Mouse (Mus musculus): ENCODE measurements around the gene Olfr222.
A peak's percentile ranks its signal among the peaks of the same experiment; 100 is the strongest.
"Not testable (repeated sequence)": the region's sequence is repeated elsewhere in the genome, so short reads cannot be mapped to it uniquely, and the experiment has no call there.

Gene Olfr222

GRCm38 (mm10) chr11:59576135-59576534, at the start of gene Olfr222:
TSS of gene Olfr222 (minus strand) at chr11:59576235.
- not testable (repeated sequence) for DNase-seq (ENCODE audit: low read depth, low spot score)

DNA sequence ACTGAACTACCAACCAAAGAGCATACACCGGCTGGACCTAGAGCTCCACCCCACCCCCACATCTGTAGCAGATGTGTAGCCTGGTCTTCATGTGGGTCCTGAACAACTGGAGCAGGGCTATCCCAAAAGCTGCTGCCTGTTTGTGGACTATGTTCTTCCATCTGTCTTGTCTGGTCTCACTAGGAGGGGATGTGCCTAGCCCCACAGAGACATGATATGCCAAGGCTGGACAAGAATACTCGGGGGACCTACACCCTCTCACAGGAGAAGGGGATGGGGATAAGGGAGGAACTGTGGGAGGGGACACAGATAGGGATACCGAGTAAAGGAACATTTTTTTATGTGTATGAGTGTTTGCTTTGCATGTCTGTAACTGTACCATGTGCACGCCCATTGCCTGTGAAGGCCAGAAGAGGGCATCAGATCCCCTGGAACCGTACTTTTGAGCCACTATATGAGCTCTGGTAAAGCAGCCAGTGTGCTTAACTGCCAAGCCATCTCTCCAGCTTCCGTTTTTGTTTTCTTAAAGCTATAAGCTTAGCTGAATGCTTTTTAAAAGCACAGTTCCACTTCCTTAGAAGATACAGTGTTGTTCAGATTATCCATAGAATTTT, 48.1 kb upstream of the Olfr222 start:
- DNase-seq (ENCODE audit: low read depth, low spot score): peak; percentile 38

DNA sequence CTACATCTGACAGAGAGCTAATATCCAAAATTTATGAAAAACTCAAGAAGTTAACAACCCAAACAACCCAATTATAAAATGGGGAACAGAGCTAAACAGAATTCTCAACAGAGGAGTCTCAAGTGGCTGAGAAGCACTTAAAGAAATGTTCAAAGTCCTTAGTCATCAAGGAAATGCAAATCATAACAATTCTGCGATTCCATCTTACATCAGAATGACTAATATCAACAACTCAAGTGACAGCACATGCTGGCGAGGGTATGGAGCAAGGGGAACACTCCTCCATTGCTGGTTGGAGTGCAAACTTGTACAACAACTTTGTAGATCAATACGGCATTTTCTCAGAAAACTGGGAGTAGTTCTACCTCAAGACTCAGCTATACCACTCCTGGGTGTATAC, 46.2 kb upstream of the Olfr222 start:
- no peak for DNase-seq (ENCODE audit: low read depth, low spot score)

DNA sequence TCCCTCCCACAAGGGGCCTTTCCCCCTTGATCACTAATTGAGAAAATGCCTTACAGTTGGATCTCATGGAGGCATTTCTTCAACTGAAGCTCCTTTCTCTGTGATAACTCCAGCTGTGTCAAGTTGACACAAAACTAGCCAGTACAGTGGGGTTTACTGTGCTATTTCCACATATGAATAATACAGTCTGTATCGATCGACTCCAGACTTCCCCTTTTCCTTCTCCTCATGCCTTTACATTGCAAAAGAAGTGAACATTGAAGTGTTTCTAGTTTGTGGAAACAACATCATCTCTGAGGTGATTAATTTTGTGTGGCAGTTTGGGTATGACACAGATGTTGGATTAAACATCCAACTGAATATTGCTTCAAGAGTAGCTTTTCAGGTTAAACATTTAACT, 41.0 kb upstream of the Olfr222 start:
- not testable (repeated sequence) for DNase-seq (ENCODE audit: low read depth, low spot score)

- no peak for DNase-seq (ENCODE audit: low read depth, low spot score)
Observed at GRCm38 (mm10) chr11:59614120-59614519, 38.1 kb upstream of the Olfr222 start.

- DNase-seq (ENCODE audit: low read depth, low spot score): no peak
Observed at GRCm38 (mm10) chr11:59611646-59612045, 35.6 kb upstream of the Olfr222 start.

- DNase-seq (ENCODE audit: low read depth, low spot score): no peak
Observed at GRCm38 (mm10) chr11:59602287-59602686, 26.3 kb upstream of the Olfr222 start.

- DNase-seq (ENCODE audit: low read depth, low spot score): no peak
Observed at GRCm38 (mm10) chr11:59600872-59601271, 24.8 kb upstream of the Olfr222 start.

GRCm38 (mm10) chr11:59599211-59599610, 23.2 kb upstream of the Olfr222 start:
- no peak for DNase-seq (ENCODE audit: low read depth, low spot score)

GRCm38 (mm10) chr11:59596950-59597349, 20.9 kb upstream of the Olfr222 start:
- no peak for DNase-seq (ENCODE audit: low read depth, low spot score)

GRCm38 (mm10) chr11:59596091-59596490, 20.1 kb upstream of the Olfr222 start:
- DNase-seq (ENCODE audit: low read depth, low spot score): no peak

- DNase-seq (ENCODE audit: low read depth, low spot score): no peak
Observed at GRCm38 (mm10) chr11:59593189-59593588, 17.2 kb upstream of the Olfr222 start, which contains the start of gene Olfr223. TSS of gene Olfr223 (minus strand) at chr11:59593289.

- no peak for DNase-seq (ENCODE audit: low read depth, low spot score)
Observed at GRCm38 (mm10) chr11:59589496-59589895, 13.5 kb upstream of the Olfr222 start.

DNA sequence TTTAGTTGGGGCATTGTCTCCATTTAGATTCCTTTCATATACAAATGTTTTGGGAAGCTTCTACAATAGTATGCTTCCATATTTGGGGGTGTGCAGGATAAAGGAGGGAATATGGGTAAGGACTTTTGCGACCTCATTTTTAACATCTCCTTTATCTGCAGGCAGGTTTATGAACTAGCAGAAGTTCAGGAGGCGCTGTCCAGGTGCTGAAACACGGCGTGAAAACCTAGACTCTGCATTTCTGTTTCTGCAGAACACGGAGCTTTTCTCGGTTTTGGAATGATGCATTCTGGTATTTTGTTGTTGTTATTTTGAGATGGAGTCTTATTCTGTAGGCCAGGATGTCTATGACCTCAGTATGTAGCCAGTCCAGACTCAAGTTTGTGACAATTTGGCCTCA, 8.5 kb upstream of the Olfr222 start:
- peak; percentile 23 for DNase-seq (ENCODE audit: low read depth, low spot score)

DNA sequence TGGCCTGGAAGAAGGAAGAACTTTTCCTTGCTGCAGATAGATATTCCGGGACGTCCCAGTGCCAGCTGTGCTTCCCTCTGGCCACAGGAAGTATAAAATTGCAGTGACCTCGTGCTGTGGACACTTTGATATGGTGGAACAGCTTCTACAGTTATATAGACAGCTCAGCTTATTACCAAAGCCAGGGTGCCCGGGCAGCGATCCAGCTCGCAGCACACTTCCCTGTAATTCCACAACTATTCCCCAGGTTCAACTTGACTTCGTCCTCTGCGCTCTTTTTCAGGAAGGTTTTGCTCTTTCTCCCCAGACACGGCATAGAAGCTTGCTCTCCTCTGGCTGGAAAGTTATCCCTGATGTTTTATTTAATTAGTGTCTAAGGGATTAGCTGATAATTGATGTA, 309 bp downstream of the Olfr222 start:
- no peak for DNase-seq (ENCODE audit: low read depth, low spot score)

- no peak for DNase-seq (ENCODE audit: low read depth, low spot score)
Observed at GRCm38 (mm10) chr11:59569306-59569705, 6.7 kb downstream of the Olfr222 start.

- DNase-seq (ENCODE audit: low read depth, low spot score): no peak
Observed at GRCm38 (mm10) chr11:59562837-59563236, 13.2 kb downstream of the Olfr222 start.

GRCm38 (mm10) chr11:59562336-59562735, 13.7 kb downstream of the Olfr222 start:
- DNase-seq (ENCODE audit: low read depth, low spot score): no peak

- DNase-seq (ENCODE audit: low read depth, low spot score): no peak
Observed at GRCm38 (mm10) chr11:59560906-59561305, 15.1 kb downstream of the Olfr222 start.

DNA sequence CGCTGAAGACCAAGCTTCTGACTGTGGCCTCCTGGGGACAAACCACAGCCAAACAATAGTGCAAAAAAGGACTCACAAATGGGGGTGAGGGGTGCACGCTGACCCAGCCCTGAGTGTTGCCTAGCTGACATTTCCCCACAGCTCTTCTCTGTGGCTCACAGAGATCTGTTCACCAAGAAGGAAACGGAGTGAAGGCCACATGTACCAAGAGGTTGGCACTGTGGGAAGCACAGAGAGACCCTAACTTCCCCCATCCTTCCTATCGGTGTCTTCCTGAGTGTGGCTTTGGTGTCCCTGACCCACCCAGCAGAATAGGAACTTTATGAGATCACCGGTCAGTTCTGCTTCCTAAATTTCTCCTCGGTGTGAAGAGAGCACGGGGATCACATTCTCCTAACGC, 21.5 kb downstream of the Olfr222 start:
- no peak for DNase-seq (ENCODE audit: low read depth, low spot score)

DNA sequence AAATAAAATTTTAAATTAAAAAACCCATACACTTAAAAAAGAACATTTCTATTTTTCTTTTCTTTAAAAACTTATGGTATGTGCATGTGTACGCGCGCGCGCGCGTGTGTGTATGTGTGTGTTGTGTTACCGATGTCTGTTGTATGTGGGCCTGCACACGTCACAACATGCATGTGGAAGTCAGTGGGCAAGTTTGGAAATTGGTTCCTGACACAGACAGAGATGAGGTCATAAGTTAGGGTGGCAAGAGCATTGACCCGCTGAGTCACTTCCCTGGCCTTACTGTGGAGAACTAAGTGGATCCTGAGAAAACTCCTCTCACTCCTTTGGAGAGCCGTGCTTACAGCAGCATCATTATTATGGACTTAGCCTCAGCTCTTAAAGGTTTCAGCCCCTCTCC, 21.9 kb downstream of the Olfr222 start:
- no peak for DNase-seq (ENCODE audit: low read depth, low spot score)

GRCm38 (mm10) chr11:59544005-59544404, 32.0 kb downstream of the Olfr222 start:
- no peak for DNase-seq (ENCODE audit: low read depth, low spot score)

GRCm38 (mm10) chr11:59543376-59543775, 32.7 kb downstream of the Olfr222 start:
- no peak for DNase-seq (ENCODE audit: low read depth, low spot score)

- DNase-seq (ENCODE audit: low read depth, low spot score): no peak
Observed at GRCm38 (mm10) chr11:59542442-59542841, 33.6 kb downstream of the Olfr222 start.
